In genomic region chr6:99556950-99557349, GRCm38 (mm10) we compare ENCODE assay signal across 18 mouse cellular contexts. TPM values are rescaled to one million over a fixed set of nuclear protein-coding genes. Genes with fewer than 3 reads are reported as not detected.
DNase-seq lines count a peak whose midpoint lies in the region; ATAC-seq and TF ChIP-seq lines count a peak whose summit lies in the region.
"Had no signal": no experiment of that assay in that cellular context is flagged by ENCODE, and none has a peak within 500 bp of the region (broad histone marks: within the 10 kb centered on the region; RNA-seq: fewer than 3 reads in every experiment).

No protein-coding gene starts in this region.

- ATAC-seq in lung, postnatal 0 days, result peak; percentile 73
- ATAC-seq: activated CD4-positive, CD25-positive, alpha-beta regulatory T cell, adult 4 months; CD4-positive, CD25-positive, alpha-beta regulatory T cell, adult 4 months; Patski had no signal

- no peak overlapping the region for H3K4me3 ChIP-seq in lung, postnatal 0 days (ENCODE audit: low read depth, low read length)

- 70% methylated on average over 5 of the region's 5 CpGs for WGBS in lung, postnatal 0 days

- H3K9me3 ChIP-seq in lung, postnatal 0 days (ENCODE audit: low read length), result no peaks in the 10 kb centered on the region
- H3K9me3 ChIP-seq: G1E had no signal

- TF ChIP-seq CTCF in lung, postnatal 0 days (IDR thresholded peaks at IDR 0.05), result no peak

- no peaks in the 10 kb centered on the region for H3K36me3 ChIP-seq in lung, postnatal 0 days (ENCODE audit: insufficient read depth, low read length)
- H3K36me3 ChIP-seq: G1E had no signal

- H3K4me2 ChIP-seq in lung, postnatal 0 days (replicated peaks; ENCODE audit: low read depth, low read length), result no peak overlapping the region

- H3K4me1 ChIP-seq in lung, postnatal 0 days (ENCODE audit: insufficient read depth, low read depth, low read length), result no peaks in the 10 kb centered on the region

- H3K9ac ChIP-seq in lung, postnatal 0 days (replicated peaks; ENCODE audit: low read depth), result no peak overlapping the region

- DNase-seq in lung, postnatal 0 days (ENCODE audit: low spot score), result peak; percentile 52
- DNase-seq in lung, postnatal 25 days (ENCODE audit: low spot score), result no peak
- DNase-seq: adrenal gland, adult 2 months; adrenal gland, adult 8-10 months; adrenal gland, postnatal 10 days; adrenal gland, postnatal 14 days; adrenal gland, postnatal 25 days; adrenal gland, postnatal 36 days; B cell, adult 2 months; cerebellum, adult 11 months; cerebellum, adult 11-12 months; cerebellum, adult 18-20 months; cerebellum, adult 2 months had no signal

- H3K27me3 ChIP-seq in lung, postnatal 0 days (replicated peaks; ENCODE audit: insufficient read depth, low read length), result no peaks in the 10 kb centered on the region
- H3K27me3 ChIP-seq: CH12.LX, Patski had no signal

- TF ChIP-seq EP300 in lung, postnatal 0 days (IDR thresholded peaks at IDR 0.05), result peak; percentile 70

- H3K27ac ChIP-seq in lung, postnatal 0 days (ENCODE audit: low read length), result no peak overlapping the region

RNA-seq across cellular contexts. Expression of gene Foxp1, which starts 34.4 kb away (rescaled TPM):
- 113 and 121 TPM in 2 replicates for polyA plus RNA-seq in lung, postnatal 0 days (2015; fragmentation: Nextera tagmentation; extraction: Ambion mirVana)
